Mouse (Mus musculus) cerebellum, adult 8-10 months (tissue): ENCODE data around the gene Nars2.

Experiments
- DNase-seq: peaks from one replicate; pipeline ENCODE4 v3.0.0; 2022

Nars2 gene

GRCm38 (mm10) chr7:96971027-96971996, 20.0 kb downstream of the Nars2 start:
- no peak for DNase-seq

- no peak for DNase-seq
These were observed 21.0 kb downstream of the Nars2 start for GRCm38 (mm10) chr7:96972138-96972904.

GRCm38 (mm10) chr7:96975914-96976313, 24.6 kb downstream of the Nars2 start:
- DNase-seq: no peak

GRCm38 (mm10) chr7:96977209-96977608, 25.9 kb downstream of the Nars2 start:
- no peak for DNase-seq

- no peak for DNase-seq
These were observed 30.1 kb downstream of the Nars2 start for GRCm38 (mm10) chr7:96981366-96981765.

- DNase-seq: no peak
These were observed 32.5 kb downstream of the Nars2 start for GRCm38 (mm10) chr7:96983660-96984347.

- no peak for DNase-seq
These were observed 34.5 kb downstream of the Nars2 start for GRCm38 (mm10) chr7:96985798-96986197.

- no peak for DNase-seq
These were observed 35.6 kb downstream of the Nars2 start for GRCm38 (mm10) chr7:96986795-96987445.

- no peak for DNase-seq
These were observed 36.4 kb downstream of the Nars2 start for GRCm38 (mm10) chr7:96987676-96988075.

GRCm38 (mm10) chr7:97012956-97013355, 61.7 kb downstream of the Nars2 start:
- DNase-seq: no peak

GRCm38 (mm10) chr7:97018005-97018404, 66.7 kb downstream of the Nars2 start:
- no peak for DNase-seq

GRCm38 (mm10) chr7:97018418-97018817, 67.1 kb downstream of the Nars2 start:
- DNase-seq: no peak

- DNase-seq: no peak
These were observed 68.0 kb downstream of the Nars2 start for GRCm38 (mm10) chr7:97019303-97019702.

GRCm38 (mm10) chr7:97026772-97027358, 75.6 kb downstream of the Nars2 start:
- DNase-seq: no peak

- DNase-seq: no peak
These were observed 77.8 kb downstream of the Nars2 start for GRCm38 (mm10) chr7:97029151-97029550.

- no peak for DNase-seq
These were observed 81.1 kb downstream of the Nars2 start for GRCm38 (mm10) chr7:97032412-97032811.

- DNase-seq: no peak
These were observed 88.3 kb downstream of the Nars2 start for GRCm38 (mm10) chr7:97039641-97040040.

GRCm38 (mm10) chr7:97041868-97042449, 90.7 kb downstream of the Nars2 start:
- DNase-seq: no peak

GRCm38 (mm10) chr7:97042981-97043380, 91.7 kb downstream of the Nars2 start:
- DNase-seq: no peak

GRCm38 (mm10) chr7:97060966-97061365, 109.7 kb downstream of the Nars2 start:
- no peak for DNase-seq

GRCm38 (mm10) chr7:97071512-97071911, 120.2 kb downstream of the Nars2 start:
- no peak for DNase-seq

- DNase-seq: no peak
These were observed 120.8 kb downstream of the Nars2 start for GRCm38 (mm10) chr7:97072061-97072460.
